Mouse (Mus musculus) adrenal gland, adult (tissue): Measurements from ENCODE around the gene Irf5.
A peak's percentile ranks its signal among the peaks of the same experiment; 100 is the strongest.
"Not testable (repeated sequence)": the region's sequence is repeated elsewhere in the genome, so short reads cannot be mapped to it uniquely, and the experiment has no call there.

Experiments used
- DNase-seq, 2 experiments: peaks; one replicate each; pipeline ENCODE4 v3.0.0; 2022 to 2023; ENCODE audit warnings: low spot score in 1 of 2; ENCODE audit not compliant: inconsistent age in 2 of 2

Gene Irf5

DNA sequence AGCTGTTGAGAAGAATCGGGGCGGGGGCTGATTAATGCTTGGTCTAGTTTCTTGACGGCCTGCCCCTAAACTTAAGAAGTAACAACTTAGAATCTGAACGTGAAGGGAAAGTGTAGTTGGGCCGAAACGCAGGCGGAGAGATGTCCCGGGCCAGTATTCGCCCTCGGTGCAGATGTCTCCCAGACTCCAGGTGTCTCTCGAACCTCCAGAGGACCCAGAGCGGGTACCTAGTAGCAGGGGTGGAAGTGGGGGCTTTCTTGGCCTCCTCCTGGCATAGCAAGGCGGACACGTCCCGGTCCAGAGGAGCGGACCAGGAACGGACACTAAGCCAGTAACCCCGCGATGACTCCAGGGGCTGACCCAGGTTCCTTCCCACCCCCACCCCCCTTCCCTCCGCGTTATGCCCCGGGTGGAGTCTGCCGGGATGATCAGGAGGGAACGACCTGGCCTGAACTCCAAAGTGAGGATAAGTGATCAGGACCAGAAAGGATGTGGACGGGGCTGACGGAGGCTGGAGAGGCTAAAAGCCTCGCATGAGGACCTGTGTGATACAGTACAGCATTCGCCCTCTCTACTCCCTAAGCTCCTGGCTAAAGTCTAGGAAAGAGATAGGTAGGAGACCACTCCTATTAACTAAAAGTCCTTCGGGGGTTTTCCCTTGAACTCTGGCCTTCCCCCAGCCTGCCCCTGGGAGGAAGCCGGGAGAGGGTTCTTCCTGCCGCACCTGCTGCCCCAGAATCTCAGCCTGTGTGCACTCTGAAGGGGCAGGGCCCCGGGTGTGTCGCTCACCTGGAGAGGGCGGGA lies 1.1 kb downstream of the Irf5 start:
- DNase-seq = no peak

DNA sequence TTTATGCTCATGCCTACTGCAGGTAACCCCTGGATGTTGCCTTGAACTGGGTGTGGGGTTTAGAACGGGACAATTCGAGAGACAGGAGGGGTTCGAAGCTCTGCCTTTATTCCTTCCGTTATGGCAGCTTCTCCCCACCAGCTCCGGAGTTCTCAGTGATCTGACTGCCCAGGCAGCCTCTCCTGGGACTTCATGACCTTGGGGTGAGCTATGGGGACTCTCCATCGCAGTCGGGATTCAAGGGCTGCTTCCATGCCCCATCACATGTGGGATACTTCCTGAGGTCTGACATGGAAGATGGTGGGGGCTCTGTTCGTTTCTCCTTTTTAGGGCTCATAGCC lies 1.7 kb downstream of the Irf5 start:
- no peak for DNase-seq

DNA sequence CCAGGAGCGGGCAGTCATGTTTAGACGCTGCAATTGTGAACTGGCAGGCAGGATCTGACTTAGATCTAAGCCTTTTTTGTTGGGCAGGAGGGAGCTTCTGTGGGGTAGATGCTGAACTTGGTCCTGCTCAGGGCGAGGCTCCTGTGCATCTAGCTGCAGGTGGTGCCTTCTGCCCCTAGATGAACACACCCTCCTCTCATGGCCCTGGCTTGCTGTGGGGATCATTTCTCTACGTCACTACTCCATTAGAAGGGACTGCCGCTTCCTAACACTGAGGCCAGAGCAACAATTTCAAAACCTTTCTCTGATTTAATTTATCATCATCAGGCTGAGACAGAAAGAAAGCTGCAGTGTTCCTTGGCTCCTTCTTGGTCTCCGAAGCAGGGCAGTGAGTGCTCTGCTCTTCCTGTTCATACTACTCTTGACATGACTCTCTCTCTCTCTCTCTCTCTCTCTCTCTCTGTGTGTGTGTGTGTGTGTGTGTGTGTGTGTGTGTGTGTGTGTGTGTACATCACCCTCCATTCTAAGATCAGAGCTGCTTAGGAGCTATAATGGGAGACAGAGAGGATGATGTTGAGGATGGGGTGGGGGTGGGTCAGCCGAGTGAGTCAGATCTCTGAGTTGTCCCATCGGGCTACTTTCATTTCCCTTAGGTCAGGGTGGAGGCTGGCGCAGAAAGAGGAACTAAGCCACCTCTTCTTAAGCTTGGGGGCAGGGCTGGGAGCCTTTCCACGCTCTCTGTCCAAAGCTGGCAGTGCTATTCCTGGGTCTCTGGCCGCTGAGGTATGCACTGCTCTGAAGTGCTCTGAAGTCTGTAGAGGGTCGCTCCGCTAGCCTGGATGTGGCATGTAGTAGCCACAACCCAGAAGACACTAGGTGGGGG lies 2.4 kb downstream of the Irf5 start:
- DNase-seq = no peak

DNA sequence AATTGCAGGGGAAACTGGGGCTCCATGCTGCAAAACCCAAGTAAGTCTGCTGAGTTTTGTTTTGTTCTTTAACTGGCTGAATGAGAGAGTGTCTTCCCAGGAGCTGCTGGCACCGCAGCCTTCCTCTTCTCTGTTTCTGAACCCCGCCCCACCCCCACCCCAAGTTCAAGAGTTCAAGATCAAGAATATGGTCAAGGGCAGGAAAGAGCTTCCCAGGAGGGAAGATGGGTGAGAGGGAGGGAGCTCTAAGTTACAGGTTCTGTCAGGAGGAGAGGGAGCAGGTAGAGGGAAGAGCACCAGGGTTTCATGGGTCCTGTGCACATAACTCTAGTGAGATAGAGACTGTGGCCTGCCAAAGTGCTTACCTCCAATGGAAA lies 3.0 kb downstream of the Irf5 start:
- no peak for DNase-seq

DNA sequence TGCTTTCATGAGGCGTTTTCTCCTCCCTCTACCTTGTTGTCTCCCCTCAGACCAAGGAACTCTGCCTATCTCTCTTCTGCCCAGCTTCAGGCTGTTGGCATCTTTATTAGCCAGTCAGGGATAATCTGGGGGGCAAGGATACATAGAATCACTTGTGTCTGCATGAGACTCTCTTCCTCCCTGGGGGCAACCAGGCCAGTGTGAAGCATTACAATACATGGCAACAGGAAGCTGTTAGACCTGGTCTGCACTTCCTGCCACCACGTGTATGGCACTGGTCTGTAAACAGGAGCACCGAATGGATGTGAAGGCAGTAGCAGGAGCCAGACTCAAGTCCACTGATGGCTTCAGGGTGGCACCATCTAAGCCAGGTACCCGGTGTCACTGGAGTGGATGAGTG lies 3.6 kb downstream of the Irf5 start:
- DNase-seq = no peak

- peak in 1 of 2 experiments; percentile 74 for DNase-seq
These were observed 8.9 kb downstream of the Irf5 start for GRCm38 (mm10) chr6:29535316-29535715.

- DNase-seq = no peak
These were observed 10.3 kb downstream of the Irf5 start for GRCm38 (mm10) chr6:29536651-29537193.

DNA sequence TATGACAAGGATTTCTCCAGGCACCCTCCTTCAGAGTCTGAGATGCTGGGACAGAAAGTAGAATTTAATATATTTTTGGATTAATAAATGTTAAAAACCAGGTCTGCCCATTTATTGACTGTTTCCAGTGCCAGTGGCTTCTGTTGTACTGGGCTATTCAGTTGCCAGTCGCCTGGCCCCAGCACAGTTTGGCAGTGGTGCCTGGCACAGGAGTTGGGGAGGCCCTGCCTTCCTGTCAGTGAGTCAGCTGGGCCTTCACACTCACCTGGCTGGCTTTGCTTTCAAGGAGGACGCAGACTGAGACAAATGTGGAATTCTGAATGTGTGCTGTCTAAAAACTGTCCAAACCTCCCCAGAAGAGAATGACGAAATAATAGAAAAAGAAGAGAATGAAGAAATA lies 10.8 kb downstream of the Irf5 start:
- no peak for DNase-seq

GRCm38 (mm10) chr6:29539502-29539901 lies 13.1 kb downstream of the Irf5 start:
- DNase-seq = no peak

DNA sequence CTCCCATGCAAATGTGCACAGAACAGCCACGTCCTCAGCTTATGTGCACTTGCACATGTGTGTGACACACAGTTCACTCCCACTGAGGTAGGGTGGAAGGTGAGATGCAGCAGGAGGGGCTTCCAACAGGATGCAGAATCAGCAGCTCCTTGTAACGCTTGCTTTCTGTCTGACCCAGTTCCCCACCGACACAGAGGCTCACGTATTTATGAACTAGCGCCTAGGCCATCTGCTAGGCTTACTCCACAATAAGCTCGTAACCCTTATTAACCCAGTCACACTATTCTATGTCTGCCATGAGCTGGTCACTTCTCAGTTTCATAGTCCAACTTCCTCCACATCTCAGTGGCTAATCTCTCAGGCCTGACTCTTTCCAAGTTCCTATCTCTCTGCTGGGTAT lies 13.8 kb downstream of the Irf5 start:
- no peak for DNase-seq

- peak in 1 of 2 experiments; percentile 60 for DNase-seq
These were observed 14.5 kb downstream of the Irf5 start for GRCm38 (mm10) chr6:29540956-29541355.

DNA sequence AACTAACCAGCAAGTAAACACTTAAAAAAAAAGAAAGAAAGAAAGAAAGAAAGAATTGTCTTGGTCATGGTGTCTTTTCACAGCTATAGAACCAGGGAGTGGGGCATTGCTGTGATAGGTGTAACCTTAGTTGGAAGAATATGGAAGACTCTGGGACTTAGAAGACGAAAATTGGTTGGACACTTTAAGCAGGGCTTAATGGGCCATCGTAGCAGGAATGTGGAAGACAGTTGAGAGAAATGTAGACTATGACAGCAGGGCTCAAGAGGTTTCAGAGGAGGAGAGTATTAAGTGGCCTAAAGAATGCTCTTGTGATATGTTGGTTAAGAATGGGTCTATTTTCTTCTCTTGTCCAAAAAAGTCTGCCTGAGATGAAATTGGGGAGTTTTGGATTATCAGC lies 19.2 kb downstream of the Irf5 start:
- no peak for DNase-seq

DNA sequence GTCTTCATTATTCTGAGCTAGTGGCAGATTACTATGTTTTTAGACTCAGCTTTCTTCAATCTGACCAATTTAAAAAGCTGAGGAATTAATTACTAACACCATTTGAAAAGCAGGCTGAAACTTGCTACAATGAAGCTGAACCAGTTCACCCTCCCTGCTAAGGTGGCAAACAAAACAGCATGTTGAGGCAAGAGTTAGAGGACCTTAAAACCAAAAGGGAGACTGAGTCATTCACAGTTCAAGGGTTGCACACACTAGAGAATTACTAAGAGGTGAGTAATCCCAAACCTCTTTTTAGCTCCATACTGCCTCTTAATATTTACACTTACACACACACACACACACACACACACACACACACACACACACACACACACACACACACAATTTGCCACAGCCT lies 21.2 kb downstream of the Irf5 start:
- no peak for DNase-seq

DNA sequence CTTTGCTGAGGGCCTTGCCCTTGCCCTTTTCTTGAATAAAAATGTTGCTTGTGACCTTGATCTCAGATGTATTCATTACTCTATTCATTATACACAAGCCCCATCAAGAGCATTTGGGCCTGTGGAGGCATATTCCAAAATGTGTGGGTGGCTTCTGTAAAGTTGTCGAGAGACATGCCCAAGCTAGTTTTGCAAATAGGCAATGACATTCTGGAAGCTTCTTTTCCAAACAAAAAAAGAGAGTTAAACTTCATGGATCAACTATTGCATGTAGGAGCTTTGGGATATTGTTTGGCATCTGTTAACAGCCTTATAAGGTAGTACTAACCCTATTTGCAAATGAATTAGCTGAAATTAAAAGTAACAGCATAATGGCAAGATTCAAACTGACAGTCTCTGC lies 21.7 kb downstream of the Irf5 start:
- DNase-seq = peak in 1 of 2 experiments; percentile 50

- no peak for DNase-seq
These were observed 26.1 kb downstream of the Irf5 start for GRCm38 (mm10) chr6:29552526-29552925.

DNA sequence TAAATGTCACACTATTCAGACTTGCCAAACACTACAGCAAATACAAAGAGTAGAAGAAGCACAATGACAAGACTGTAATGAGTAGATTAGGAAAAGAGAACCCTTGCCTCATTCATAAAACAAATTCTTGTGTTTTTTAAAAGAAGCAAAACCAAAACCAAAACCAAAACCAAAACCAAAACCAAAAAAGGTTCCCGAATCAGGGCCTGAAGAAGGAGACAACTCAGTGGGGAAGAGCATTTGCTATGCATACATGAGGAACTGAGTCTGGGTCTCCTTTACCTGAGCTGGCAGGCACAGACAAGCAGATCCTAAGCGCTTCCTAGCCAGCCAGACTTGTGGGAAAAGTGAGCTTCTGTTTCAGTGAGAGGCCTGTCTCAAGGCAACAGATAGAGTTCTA lies 30.7 kb downstream of the Irf5 start:
- no peak for DNase-seq

GRCm38 (mm10) chr6:29576388-29576787 lies 50.0 kb downstream of the Irf5 start:
- not testable (repeated sequence) for DNase-seq

DNA sequence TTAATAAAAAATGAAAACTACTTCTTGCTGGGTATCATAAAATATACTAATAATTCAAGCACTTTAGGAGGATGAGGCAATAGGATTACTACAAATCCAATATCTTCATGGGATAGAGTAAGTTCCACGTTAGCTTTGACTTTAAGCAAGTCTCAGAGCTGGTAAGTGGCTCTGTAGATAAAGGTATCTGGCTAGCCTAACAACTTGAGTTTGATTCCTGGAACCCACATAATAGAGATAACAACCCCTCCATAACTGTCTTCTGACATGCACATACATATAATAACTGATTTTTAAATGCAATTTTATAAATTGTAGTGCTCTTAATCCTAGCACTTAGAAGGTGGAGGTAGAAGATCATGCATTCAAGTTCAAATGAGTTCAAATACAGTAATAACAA lies 54.3 kb downstream of the Irf5 start:
- no peak for DNase-seq

DNA sequence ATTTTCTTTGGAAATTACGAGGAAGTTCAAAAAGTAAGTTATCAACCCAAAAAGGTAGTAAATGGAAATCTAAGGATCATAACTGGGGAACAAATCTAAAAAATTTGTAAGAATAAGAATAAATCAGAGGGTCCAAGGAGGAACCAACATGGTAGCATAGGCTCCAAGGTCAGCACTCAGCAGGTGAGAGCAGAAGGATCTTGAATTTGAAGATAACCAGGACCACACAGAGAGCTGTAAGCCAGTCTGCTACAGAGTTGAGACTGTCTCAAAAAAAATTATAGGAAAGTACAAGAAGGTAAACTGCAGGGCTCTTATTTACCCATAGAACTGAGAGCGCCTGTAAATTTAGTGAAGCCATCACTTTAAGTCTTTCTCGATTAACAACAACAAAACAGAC lies 54.8 kb downstream of the Irf5 start:
- no peak for DNase-seq
